Mouse (Mus musculus) liver (tissue): ENCODE results near the gene Rad51b.

Experiments
- DNase-seq: peaks from one replicate; pipeline ENCODE4 v3.0.0-alpha.2; 2020; ENCODE audit warnings: mixed read lengths

Gene Rad51b

DNA sequence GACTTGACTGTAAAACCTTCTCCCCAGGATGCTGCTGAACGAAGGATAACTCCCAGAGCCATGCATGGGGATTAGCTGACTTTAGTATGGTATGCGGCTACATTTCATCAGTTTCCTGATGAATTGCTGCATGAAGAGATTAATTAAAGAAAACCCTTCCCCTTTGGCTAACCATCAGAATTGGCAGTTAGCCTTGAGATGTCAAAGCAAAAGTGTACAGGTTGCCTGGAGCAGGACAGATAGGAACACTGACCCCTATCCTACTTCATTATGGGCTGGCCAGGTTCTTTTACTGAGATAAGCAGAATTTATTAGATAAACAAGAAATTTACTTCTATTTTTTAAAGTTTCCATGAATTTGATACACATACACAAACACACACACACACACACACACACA, 85.3 kb downstream of the Rad51b start:
- DNase-seq = no peak

DNA sequence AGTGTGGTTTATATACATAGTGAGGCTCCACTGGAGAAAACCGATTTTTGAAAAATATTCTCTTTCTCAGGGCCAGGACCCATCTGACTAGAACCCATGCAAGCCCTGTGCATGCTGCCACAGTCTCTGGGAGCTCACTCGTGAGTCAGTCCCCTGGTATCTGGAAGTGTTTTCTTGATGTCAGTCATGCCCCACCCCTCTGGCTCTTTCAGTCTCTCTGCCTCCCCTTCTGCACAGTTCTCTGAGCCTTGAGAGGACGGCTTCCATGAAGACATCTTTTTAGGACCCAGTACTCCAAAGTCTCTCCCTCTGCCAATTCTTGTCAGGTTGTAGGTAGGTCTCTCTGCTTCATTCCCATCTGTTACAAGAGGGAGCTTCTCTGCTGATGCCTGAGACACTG, 86.5 kb downstream of the Rad51b start:
- no peak for DNase-seq

DNA sequence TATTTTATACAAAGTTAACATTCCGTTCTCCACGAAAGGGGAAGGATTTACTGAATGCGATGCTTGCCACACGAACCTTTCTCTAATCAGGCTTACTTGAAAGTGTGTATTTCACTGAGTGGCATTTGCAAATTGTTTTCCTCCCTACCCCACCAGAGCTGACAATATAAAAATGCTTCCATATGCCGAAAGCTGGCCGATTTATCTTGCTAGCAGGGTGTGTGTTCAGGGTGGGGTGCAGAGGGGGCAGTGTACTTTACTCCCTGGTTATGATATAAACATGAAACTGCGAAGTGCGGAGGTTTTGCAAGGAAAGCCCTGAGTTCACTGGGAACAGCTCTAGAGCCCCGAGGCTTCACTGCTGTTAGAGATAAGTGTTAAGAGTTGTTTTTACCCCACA, 87.7 kb downstream of the Rad51b start:
- DNase-seq = no peak

DNA sequence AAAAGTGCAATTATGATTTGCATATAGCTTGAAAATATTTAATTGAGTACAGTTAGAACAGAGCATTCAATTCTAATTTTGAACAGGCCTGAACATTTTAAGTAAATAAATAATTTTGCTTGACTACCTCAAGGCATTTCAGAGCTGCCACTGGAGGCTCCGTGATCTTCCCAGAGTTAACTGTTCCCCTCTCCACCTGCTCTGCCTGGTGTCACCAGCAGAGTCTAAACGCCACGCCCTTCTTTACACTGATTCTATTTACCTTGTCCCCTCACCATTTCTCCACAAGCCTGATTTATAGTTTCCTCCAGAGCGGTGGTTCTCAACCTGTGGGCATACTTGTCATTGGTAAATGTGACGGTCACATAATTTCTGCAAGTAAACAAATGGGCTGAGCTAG, 88.1 kb downstream of the Rad51b start:
- no peak for DNase-seq

DNA sequence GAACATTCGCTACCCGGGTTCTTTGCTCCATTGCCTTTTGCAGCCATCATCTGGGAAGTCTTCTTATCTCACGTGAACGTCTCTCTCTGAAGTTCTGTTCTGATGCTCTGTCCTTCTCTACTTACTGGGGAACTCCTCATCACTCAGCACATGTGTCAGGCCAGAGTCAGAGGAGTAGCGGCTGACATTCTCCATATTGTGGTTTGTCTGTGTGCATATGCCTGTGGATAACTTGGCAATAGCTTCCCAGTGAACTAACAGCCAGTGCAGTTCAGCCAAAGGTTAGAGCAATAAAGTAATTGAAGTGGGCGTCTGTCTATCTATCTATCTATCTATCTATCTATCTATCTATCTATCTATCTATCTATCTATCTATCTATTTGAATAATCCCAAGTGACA, 90.8 kb downstream of the Rad51b start:
- DNase-seq = no peak

DNA sequence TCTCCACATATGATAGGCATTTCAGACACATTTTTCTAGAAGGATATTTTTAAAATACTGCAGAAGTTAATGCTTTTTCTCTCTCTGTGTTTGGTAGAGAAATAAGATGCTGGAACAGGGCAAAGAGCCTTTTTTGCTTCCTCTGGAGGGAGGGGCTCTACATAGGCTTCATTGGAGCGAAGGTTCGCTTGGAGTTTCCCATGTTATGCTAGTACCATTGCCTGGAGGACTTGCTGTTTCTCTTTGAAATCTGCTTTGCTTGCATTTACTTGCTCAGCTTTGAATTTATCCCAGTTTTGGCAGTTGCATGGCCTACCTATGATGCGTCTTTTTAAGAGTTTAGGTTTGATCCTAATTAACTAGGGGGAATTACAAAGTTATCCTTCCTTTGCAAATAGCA, 92.2 kb downstream of the Rad51b start:
- DNase-seq = no peak

DNA sequence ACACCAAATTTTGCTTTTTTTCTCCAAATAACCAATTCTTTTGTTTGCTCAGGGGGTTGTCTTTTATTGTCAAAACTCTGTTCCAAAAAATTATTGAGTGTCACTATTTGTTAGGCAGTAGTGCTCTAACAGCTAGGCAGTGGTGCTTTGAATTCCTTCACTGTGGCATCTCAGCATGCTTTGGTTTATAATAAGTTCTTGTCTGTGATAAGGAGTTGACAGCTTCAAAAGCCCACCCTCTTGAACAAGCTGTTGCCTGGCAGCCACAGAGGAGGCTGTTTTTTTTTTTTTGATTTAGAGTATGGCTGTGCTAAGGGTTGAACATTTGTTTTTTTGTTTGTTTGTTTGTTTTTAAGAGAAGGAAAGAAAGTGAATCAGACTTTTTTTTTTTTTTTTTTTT, 92.9 kb downstream of the Rad51b start:
- no peak for DNase-seq

DNA sequence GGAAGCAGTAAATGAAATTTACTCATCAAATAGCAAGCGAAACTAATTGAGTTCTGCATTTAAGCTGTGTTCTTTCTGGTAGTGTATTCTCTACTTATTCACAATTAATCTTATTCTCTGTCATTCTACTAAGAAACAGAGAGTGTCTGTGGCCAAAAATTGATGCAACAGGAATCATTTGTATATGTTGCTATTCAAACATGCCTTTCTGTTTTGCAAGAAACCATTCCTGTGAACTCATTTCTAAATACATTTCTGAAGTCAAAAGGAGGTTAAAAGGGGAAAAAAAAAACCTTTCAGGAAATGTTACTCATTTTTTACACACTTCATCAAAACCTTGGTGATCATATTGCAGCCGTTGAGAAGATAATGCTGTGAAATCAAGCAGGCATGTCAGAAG, 96.6 kb downstream of the Rad51b start:
- DNase-seq = no peak

DNA sequence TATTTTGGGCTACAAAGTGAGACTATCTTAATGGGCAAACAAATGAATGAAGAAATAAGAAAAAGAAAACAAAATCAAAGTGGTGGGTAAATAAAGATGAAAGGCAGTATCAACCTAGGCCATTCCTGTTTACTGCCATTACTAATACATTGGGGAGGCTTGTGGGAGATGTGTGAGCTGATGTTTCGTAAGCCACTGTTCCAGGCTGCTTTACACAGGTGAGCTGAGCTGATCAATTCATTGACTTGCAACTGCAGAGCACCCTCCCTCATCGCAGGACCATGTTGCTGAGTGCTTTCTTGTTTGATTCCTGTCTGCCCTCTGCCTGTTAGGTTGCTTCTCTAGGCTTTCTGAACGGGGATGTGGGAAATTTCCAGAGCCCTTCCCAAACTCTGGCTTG, 106.9 kb downstream of the Rad51b start:
- DNase-seq = no peak

DNA sequence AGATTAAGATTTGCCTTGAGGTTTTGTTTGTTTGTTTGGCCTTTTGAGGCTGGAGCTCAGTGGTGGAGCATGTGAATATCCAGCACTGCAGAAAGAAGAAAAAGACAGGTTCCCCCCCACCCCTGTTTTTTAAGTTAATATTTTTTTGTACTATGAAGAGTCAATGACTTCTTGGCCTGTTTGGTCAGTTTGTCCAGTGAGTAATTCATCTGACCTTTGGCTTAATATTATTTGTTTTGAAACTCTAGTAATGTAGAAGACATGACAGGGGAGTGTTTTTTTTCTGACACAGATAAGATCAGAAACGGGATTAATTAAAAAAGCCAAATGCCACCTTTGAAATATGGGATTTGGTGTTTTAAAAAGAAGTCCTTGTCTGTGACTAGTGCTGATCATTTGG, 107.4 kb downstream of the Rad51b start:
- no peak for DNase-seq

DNA sequence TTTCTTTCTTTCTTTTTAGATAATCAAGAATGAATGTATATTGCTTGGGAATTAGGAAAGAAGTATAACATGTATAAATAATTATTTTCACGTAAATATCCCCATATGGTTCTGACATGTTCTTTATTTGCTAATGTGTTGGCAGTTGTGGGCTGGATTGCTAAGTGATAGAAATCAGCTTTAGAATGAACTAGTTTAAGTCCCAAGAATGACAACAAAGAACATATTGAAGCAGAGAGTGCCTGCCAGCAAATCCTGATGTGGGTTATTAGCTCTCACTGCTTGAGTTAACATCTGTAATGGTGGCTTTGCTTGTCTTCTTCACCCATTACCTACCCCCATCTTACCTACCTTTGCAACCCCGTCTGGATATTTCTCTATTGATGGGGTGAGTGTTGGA, 111.6 kb downstream of the Rad51b start:
- no peak for DNase-seq

DNA sequence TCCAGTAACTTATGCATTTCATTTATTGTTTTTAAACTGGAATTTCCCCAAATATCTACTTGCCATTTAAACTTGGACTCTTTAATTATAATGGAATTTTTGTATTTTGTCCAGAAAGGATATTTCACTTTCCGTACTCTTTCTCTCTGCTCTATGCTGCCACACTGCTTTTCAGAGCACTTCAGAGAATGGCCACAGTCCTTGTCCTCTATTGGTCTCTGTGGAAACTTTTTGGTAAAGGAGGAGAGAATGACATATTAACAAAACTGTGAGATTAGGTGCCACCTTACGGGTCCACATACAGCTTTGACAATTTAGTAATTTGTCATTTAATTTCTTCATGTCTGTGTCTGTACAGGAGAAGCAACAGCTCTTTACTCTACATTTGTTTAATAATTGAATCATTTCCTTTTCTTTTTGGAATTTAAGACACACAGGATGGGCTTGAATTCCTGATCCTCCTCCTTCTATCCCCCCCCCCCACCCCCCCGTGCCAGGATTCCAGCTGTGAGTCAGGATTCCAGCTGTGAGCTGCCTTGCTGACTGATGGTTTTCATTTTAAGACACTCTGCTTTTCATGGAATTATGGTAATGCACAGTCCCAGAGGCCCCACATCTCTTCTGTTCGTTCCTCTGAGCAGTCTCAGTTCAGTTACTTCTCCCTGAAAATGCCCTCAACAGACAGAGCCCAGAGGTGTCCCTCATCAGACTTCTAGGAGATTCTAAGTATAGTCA, 112.2 kb downstream of the Rad51b start:
- no peak for DNase-seq

DNA sequence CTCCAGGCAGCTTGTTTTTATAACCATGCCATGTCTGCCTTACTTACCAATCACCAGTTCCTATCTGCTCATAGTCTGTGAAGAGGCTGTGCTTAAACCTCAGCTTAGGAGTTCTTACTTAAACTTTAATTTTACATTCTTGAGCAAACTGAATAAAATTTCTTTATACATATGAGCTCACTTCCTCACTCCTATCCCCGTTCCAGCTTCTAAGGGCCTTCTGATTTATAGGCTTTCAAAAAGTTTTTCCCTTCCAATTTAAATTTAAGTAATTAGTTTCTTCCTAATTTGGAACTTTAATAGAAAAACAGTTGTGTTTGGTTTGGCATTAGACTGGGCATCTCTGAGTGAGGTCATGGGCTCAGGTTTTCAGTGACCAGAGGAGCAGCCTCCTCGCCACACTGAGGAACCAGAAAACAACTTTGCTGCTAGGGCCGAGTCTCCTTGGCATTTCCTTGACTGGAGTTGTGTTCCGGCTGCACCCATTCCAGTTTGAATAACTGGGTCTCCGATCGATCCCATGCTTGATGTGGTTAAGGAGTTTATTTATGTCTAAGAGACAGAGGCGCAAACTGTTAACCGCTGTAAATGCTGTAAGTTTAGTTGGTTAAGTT, 115.9 kb downstream of the Rad51b start:
- DNase-seq = no peak

DNA sequence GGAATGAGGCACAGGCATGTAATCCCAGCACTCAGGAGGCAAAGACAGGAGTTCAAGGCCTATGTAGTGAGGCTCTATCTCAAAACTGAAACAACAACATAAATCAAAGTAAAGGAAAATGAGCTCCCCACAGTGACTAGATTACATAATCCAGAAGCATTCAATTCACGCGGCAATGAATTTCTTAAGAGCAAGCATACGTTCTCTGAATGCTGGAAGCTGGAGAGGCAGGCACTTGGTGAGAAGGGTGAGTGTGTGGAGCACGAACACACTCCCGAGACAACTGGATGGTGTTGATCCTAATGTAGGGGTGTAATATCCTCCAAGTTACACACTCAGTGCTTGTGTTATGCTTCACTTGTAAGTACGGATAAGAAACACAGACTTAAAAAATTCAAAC, 120.3 kb downstream of the Rad51b start:
- DNase-seq = no peak

DNA sequence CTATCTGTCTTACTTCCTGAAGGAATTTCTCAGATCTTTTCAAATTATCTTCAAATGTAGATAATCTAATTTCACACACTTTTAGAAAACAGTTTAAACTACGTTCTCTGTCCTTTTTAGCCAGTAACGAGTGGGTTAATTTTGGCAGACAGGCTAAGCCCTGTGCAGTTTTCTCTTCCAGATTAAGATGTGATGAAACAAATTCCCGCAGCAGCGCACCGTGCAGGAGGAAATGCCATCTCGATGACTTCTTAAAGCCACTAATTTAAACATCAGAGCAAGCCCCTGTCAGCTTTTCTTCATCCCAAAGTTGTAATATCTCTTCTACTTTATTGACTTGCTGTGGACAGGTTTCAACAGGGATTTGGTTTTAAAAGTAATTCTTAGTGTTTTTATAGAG, 123.5 kb downstream of the Rad51b start:
- DNase-seq = no peak

DNA sequence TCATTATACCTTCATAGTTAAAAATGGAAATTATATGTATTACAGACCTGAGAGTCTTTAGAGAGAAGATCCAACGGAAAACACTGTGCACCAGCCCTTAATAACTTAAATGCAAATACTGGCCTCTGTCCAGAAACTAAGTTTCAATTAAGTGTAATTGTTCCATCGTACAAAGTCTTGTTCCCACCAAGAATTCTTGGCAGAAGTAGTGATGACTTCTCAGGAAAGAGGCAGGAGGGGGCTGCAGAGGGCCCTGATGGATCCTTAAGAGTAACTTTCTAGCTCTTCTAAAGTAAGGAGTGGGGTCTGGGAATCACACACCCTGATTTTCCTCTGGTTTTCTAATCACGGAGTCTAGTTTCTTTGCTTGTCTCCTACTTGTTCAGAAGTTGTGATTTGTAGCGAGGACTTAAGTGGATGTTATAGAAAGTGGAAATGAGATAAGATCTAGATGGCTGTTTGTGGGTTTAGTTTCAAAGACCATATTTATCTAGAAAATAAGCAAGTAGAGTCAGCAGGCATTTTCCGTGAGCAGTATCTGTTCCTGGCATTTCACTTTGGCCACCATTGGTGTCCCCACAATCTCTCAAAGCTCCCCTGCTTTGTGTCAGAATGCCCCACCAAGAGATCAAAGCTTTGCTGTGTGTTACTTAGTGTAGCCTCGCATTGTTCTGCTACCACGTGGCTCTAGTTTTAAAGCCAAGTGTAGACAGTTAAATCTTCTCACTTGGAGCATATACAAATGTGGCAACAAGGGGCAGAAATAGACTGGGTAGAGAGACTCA, 132.6 kb downstream of the Rad51b start:
- no peak for DNase-seq

DNA sequence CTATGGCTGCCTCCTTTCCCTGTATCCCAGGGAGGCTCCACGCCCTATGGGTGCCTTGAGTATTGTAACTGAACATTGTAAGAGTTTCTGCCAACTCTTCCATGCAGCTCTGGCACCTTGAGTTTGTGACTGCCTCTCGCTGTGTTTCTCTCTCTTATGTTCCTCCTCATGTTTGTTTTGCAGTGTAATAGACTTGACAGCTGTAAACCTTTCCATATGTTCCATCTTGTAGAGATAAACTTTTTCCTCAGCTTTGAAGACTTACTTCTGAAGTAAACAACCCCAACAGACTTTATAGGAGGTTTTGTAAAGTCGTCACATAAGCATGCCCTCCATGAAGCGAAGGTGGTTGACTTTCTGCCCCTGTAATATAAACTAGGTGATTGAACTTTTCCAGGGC, 134.1 kb downstream of the Rad51b start:
- DNase-seq = no peak

DNA sequence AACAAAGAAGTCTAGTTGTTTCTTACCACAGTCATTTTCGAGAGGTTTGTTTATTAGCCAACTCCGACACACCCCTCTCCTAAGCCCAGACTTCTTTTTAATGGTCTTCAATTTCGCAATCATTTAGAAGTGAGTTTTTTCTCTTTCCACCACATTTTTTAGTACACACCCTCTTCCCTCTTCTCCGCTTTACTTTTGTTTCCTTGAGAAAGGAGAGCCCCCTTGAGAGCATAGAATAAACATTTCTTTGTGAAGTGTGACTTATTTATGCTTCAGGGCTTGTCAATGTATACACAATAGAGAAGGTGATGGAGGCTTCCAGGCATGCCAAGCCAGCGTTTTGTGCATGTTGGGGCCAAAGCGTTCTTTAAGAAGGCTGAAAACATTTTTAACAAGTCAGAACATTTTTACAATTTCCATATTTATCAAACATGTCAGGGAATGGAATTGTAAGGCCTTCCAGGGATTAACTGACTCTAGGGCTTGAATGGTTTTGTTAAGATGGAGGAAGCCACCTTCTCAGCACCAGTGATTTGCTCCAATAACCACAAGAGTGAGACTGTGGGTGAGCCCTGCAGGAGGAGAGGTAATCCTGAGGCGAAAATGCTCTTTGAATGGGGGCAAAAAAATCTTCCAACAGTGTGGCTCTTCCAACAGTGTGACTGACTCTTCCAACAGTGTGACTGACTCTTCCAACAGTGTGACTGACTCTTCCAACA, 136.8 kb downstream of the Rad51b start:
- no peak for DNase-seq

DNA sequence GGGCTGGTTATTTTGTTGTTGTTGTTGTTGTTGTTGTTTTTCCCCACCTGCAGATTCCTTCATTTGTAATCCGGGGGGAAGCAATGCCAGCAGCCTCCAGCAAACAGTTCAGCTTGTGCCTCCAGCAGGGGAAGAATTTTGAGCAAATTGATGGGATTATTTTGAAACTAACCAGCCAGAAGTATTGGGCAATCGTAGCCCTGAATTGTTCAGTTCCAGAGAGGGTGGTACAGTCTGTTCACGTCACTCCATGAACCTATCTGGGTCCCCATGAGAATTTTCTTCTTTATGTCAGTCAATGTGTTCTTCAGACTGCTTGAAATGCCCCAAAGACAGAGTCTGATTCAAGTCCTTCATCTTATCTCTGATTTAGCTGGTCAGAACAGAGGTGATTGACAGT, 138.4 kb downstream of the Rad51b start:
- DNase-seq = no peak

DNA sequence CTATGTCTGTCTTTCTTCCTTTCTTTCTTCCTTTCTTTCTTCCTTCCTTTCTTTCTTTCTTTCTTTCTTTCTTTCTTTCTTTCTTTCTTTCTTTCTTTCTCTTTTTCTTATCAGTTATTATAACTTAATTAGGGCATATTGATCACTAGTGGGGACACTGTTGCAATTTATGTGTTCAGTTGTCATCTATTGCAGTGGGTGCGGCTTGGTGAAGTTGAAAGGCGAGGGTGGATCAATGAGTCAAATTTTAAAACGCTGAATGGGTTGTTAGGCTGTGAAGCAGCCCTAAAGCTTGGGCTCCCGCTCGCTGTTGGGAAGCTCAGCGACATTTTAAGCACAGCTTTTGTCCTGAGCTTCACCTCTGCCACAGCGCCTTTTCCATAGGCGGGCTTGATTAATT, 139.0 kb downstream of the Rad51b start:
- no peak for DNase-seq

DNA sequence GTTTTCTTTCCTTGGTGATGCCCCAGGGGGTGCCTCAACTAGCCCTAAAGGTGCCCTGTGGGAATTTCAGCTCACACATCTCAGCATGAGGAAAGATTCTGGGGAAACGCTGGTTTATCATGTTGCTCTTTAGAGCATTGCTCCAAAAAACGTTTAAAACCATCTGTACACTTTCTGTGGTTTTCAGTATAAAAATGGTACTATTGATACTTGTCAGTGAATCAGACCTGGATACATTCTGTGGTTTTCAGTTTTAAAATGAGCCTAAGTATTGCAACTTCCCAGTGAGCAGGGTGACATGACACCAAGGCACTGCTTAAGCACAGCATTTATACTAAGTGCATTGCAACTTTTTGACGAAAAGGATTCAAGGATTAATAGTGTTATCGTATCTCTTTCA, 139.8 kb downstream of the Rad51b start:
- DNase-seq = no peak

DNA sequence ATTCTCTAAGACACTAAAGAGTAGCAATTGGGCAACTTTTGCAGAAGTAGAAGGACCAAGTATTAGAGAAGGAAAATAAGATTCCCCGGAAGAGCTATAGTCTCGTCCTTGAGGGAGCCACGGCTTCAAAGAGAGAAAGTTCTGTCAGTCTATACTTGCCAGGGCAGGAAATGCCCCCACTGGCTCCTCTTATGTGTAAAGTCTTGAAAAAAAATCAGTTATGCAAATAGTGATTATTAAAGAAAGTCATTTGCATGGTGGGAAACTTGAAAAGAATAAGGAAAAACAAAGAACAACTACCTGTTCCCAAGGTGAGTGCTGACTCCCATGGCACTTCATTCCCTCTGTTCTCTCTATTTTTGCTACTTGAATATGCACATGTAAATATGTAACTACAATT, 140.5 kb downstream of the Rad51b start:
- DNase-seq = no peak

DNA sequence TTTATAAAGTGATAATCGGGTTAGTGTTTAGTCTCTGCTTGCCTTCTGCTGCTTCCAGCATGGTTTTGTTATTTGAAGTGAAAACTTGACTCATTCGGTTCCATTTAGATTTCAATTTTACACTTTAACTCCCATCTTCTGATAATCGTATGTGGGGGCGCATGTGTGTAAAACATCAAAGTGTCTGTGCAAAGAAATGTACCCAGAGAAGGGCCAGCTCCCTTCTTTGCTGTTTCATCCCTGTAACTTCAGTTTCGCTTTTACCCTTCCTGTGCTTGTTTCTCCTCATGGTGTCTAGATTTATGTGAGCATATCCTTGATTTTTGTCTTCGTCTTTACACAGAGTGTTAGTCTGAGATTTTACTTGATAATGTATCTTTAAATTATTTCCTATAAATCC, 142.9 kb downstream of the Rad51b start:
- DNase-seq = no peak
